Comparison of ENCODE assay signal across 8 mouse cellular contexts in genomic region chr14:16243603-16244209, GRCm38 (mm10). TPM values are rescaled to one million over a fixed set of nuclear protein-coding genes. Genes with fewer than 3 reads are reported as not detected.
DNase-seq lines count a peak whose midpoint lies in the region; ATAC-seq and TF ChIP-seq lines count a peak whose summit lies in the region.

No protein-coding gene starts in this region.

- no peak for DNase-seq in left cerebral cortex, adult 2 months (ENCODE audit: extremely low spot score in 1 of 2, low spot score in 2 of 2)
- DNase-seq in left cerebral cortex, adult 11 months (ENCODE audit: low spot score), result no peak
- DNase-seq in limb, embryonic 11.5 days (ENCODE audit: low spot score), result no peak
- no peak for DNase-seq in retina, embryonic 14.5 days (ENCODE audit: low spot score)
- no peak for DNase-seq in frontal cortex, adult 2 months (ENCODE audit: extremely low spot score in 1 of 2, low spot score in 1 of 2)

- ATAC-seq in heart, embryonic 14.5 days (ENCODE audit: insufficient number of reproducible peaks, insufficient read depth, low FRiP score, low read depth), result no peak
- ATAC-seq in limb, embryonic 11.5 days (ENCODE audit: insufficient number of reproducible peaks, low FRiP score, low TSS enrichment, low read depth), result no peak
- no peak for ATAC-seq in midbrain, embryonic 13.5 days

- peaks cover 4% of the 10 kb centered on the region; the same call in 1 of the 2 replicates for H3K4me1 ChIP-seq in brown adipose tissue, adult 24 weeks (ENCODE audit: control insufficient read depth, insufficient read depth, insufficient read length, low read length)
- H3K4me1 ChIP-seq in heart, embryonic 14.5 days (ENCODE audit: control insufficient read depth in 2 of 2, insufficient read depth in 2 of 2, low read length in 2 of 2), result peaks cover 0 to 12% of the 10 kb centered on the region in 2 experiments; a peak in 3 of 4 replicates
- H3K4me1 ChIP-seq in limb, embryonic 11.5 days (ENCODE audit: control insufficient read depth, insufficient read depth, low read length), result no peaks in the 10 kb centered on the region
- H3K4me1 ChIP-seq in midbrain, embryonic 13.5 days (replicated peaks), result peaks cover 19% of the 10 kb centered on the region

- no peaks in the 10 kb centered on the region for H3K27me3 ChIP-seq in heart, embryonic 14.5 days (ENCODE audit: control insufficient read depth, insufficient read depth, low read length)
- H3K27me3 ChIP-seq in limb, embryonic 11.5 days (ENCODE audit: control insufficient read depth, insufficient read depth, low read length), result no peaks in the 10 kb centered on the region
- no peaks in the 10 kb centered on the region for H3K27me3 ChIP-seq in midbrain, embryonic 13.5 days

- H3K4me3 ChIP-seq in left cerebral cortex, adult 2 months, result peak overlapping the region; percentile 81
- peak overlapping the region; percentile 96 for H3K4me3 ChIP-seq in brown adipose tissue, adult 24 weeks (ENCODE audit: insufficient read depth, low read depth, low read length)
- peak overlapping the region; percentile 59 to 84 for H3K4me3 ChIP-seq in heart, embryonic 14.5 days (ENCODE audit: control insufficient read depth in 1 of 2, insufficient read depth in 1 of 2, low read depth in 1 of 2, low read length in 2 of 2)
- H3K4me3 ChIP-seq in limb, embryonic 11.5 days (ENCODE audit: low read depth, low read length), result peak overlapping the region; percentile 32
- peak overlapping the region; percentile 56 for H3K4me3 ChIP-seq in midbrain, embryonic 13.5 days (replicated peaks)

- no peaks in the 10 kb centered on the region for H3K9me3 ChIP-seq in heart, embryonic 14.5 days (ENCODE audit: control insufficient read depth, low read length)
- no peaks in the 10 kb centered on the region for H3K9me3 ChIP-seq in limb, embryonic 11.5 days (ENCODE audit: control insufficient read depth, low read length)
- H3K9me3 ChIP-seq in midbrain, embryonic 13.5 days, result no peaks in the 10 kb centered on the region

- WGBS in heart, embryonic 14.5 days, result 4% methylated on average over 10 of the region's 10 CpGs
- 23% methylated on average over 10 of the region's 10 CpGs for WGBS in limb, embryonic 11.5 days
- WGBS in midbrain, embryonic 13.5 days, result 19% methylated on average over 10 of the region's 10 CpGs

- H3K27ac ChIP-seq in left cerebral cortex, adult 2 months, result peak overlapping the region; percentile 94
- peak overlapping the region; percentile 99 for H3K27ac ChIP-seq in brown adipose tissue, adult 24 weeks (replicated peaks; ENCODE audit: low read depth, low read length)
- H3K27ac ChIP-seq in heart, embryonic 14.5 days (replicated peaks in 1 of 2; ENCODE audit: control insufficient read depth in 1 of 2, insufficient read depth in 1 of 2, low read depth in 2 of 2, low read length in 2 of 2), result peak overlapping the region; percentile 81 to 89
- H3K27ac ChIP-seq in limb, embryonic 11.5 days (replicated peaks; ENCODE audit: low read depth, low read length), result no peak overlapping the region
- H3K27ac ChIP-seq in midbrain, embryonic 13.5 days, result peak overlapping the region; percentile 76; the same call in 1 of the 2 replicates

- peaks cover 14% of the 10 kb centered on the region for H3K36me3 ChIP-seq in heart, embryonic 14.5 days (ENCODE audit: control insufficient read depth, insufficient read depth, low read length)
- H3K36me3 ChIP-seq in limb, embryonic 11.5 days (ENCODE audit: control insufficient read depth, insufficient read depth, low read length), result no peaks in the 10 kb centered on the region
- no peaks in the 10 kb centered on the region for H3K36me3 ChIP-seq in midbrain, embryonic 13.5 days

- peak overlapping the region; percentile 78 for H3K9ac ChIP-seq in heart, embryonic 14.5 days (ENCODE audit: low read length)
- peak overlapping the region; percentile 70 for H3K9ac ChIP-seq in limb, embryonic 11.5 days (ENCODE audit: low read length)
- H3K9ac ChIP-seq in midbrain, embryonic 13.5 days (replicated peaks), result peak overlapping the region; percentile 72

- no peak for TF ChIP-seq CTCF in left cerebral cortex, adult 2 months (IDR thresholded peaks at IDR 0.05)

- intact Hi-C loops in left cerebral cortex, adult 2 months (cut with DNase I), result no loop called here

- H3K4me2 ChIP-seq in heart, embryonic 14.5 days (ENCODE audit: low read length), result peak overlapping the region; percentile 77
- H3K4me2 ChIP-seq in limb, embryonic 11.5 days (ENCODE audit: low read depth, severe bottlenecking), result peak overlapping the region; percentile 50
- H3K4me2 ChIP-seq in midbrain, embryonic 13.5 days (replicated peaks), result peak overlapping the region; percentile 65

RNA-seq across cellular contexts. Expression of gene Ngly1, which starts 5.4 kb away (rescaled TPM):
- total RNA-seq in left cerebral cortex, adult 2 months (2021), result 10 to 100 TPM; 26.9 to 28.8 TPM
- polyA plus RNA-seq in brown adipose tissue, adult 24 weeks (2012; ENCODE audit: insufficient read depth, insufficient read length, missing spikeins), result 38.8 and 51.0 TPM in 2 replicates
- 26.6 and 27.0 TPM in 2 replicates for polyA plus RNA-seq in heart, embryonic 14.5 days (2014; fragmentation: Nextera tagmentation; extraction: Ambion mirVana)
- 22.8 and 24.4 TPM in 2 replicates for polyA plus RNA-seq in limb, embryonic 11.5 days (2014; fragmentation: Nextera tagmentation; extraction: Ambion mirVana)
- polyA plus RNA-seq in midbrain, embryonic 13.5 days (2015; fragmentation: Nextera tagmentation; extraction: Ambion mirVana), result 24.3 and 26.2 TPM in 2 replicates
- 16.6 and 16.7 TPM in 2 replicates for polyA plus RNA-seq in frontal cortex, adult 2 months (2012; rRNA removed)

RNA-seq across cellular contexts. Expression of gene Oxsm, which starts 5.9 kb away (rescaled TPM):
- total RNA-seq in left cerebral cortex, adult 2 months (2021), result 10 to 100 TPM; 10.1 to 10.4 TPM
- polyA plus RNA-seq in brown adipose tissue, adult 24 weeks (2012; ENCODE audit: insufficient read depth, insufficient read length, missing spikeins), result 21.5 and 29.3 TPM in 2 replicates
- polyA plus RNA-seq in heart, embryonic 14.5 days (2014; fragmentation: Nextera tagmentation; extraction: Ambion mirVana), result 2.3 TPM in 2 replicates
- 1.1 and 2.0 TPM in 2 replicates for polyA plus RNA-seq in limb, embryonic 11.5 days (2014; fragmentation: Nextera tagmentation; extraction: Ambion mirVana)
- polyA plus RNA-seq in midbrain, embryonic 13.5 days (2015; fragmentation: Nextera tagmentation; extraction: Ambion mirVana), result 1.9 and 2.0 TPM in 2 replicates
- polyA plus RNA-seq in frontal cortex, adult 2 months (2012; rRNA removed), result 5.5 and 5.6 TPM in 2 replicates

Comparison
In these comparisons a context has a peak if more than half of its experiments do, and no peak if none do; other contexts are left out.
1. H3K4me3 ChIP-seq: peak in every context shown above with its lines; median percentile 96 in brown adipose tissue, adult 24 weeks; 81 in left cerebral cortex, adult 2 months; 72 in heart, embryonic 14.5 days; 56 in midbrain, embryonic 13.5 days; 32 in limb, embryonic 11.5 days.